Mouse (Mus musculus): ENCODE data around the gene B020031M17Rik.
"Not testable (repeated sequence)": the region's sequence is repeated elsewhere in the genome, so short reads cannot be mapped to it uniquely, and the experiment has no call there.

- not testable (repeated sequence) for TF ChIP-seq POLR2A (IDR thresholded peaks at IDR 0.05; ENCODE audit: insufficient read depth, low read depth, low read length); CTCF (IDR thresholded peaks at IDR 0.05)
Observed at GRCm38 (mm10) chr13:119999215-119999614, 48.6 kb upstream of the B020031M17Rik start.

All from heart, adult 2 months (tissue).